Mouse (Mus musculus) NIH3T3 (cell line): ENCODE results near the gene Plekhg1.

Experiments
- DNase-seq: peaks from one replicate; pipeline ENCODE4 v3.0.0-alpha.2; 2012; ENCODE audit warnings: low read depth

Gene Plekhg1

DNA sequence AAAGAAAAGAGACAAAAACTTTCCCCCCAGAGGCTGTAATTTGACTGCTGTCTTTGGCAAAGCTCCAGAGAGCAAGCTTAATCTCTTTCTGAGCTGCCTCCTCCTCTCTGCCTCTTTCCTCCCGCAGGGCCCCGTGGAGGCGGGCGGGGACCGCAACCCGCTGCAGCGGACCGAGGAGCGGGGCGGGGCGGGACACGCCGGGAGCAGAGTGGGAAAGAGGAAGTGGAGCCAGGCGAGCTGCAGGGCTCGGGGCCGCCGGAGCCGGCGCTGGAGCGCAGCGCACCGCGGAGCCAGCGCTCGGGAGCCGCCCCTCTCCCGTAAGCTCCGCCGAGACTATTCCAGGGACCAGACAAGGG, at the start of gene Plekhg1:
Gene Plekhg1, plus strand, starts transcription at position 217 of the 356 bp plus-strand sequence.
- no peak for DNase-seq

- DNase-seq: no peak
Observed at GRCm38 (mm10) chr10:3692791-3693190, 47.4 kb upstream of the Plekhg1 start.

GRCm38 (mm10) chr10:3693699-3694280, 46.4 kb upstream of the Plekhg1 start:
- DNase-seq: no peak

GRCm38 (mm10) chr10:3695332-3695905, 44.7 kb upstream of the Plekhg1 start:
- no peak for DNase-seq

DNA sequence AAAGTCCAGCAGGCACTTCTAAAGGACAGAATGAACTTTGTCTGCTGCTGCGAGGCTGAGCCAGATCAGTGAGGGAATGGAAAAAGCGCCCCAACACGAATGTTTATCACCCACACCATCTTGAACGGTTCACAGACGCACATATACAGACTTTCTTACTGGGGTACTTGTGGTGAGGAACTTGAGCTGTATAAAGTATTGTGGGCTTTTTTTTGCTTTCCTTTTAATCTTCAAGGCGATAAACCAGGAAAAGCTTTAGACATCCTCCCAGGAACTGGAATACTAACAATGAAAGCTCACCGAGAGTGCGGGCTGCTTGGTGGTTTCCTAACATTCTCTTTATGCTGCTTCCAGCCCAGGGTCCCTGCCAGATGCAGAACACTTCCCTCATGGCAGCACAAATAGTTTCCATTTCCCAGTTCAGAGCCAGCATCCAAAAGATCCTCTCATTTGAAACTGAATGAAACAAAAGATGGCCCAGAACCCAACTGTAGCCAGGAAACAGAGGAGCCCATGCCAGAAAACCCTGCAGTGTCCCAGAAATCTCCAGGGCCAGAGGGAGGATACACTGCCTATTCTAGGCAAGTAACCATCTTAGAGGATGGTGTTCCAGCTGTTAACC, 43.3 kb upstream of the Plekhg1 start:
- no peak for DNase-seq

- DNase-seq: no peak
Observed at GRCm38 (mm10) chr10:3697500-3697899, 42.7 kb upstream of the Plekhg1 start.

DNA sequence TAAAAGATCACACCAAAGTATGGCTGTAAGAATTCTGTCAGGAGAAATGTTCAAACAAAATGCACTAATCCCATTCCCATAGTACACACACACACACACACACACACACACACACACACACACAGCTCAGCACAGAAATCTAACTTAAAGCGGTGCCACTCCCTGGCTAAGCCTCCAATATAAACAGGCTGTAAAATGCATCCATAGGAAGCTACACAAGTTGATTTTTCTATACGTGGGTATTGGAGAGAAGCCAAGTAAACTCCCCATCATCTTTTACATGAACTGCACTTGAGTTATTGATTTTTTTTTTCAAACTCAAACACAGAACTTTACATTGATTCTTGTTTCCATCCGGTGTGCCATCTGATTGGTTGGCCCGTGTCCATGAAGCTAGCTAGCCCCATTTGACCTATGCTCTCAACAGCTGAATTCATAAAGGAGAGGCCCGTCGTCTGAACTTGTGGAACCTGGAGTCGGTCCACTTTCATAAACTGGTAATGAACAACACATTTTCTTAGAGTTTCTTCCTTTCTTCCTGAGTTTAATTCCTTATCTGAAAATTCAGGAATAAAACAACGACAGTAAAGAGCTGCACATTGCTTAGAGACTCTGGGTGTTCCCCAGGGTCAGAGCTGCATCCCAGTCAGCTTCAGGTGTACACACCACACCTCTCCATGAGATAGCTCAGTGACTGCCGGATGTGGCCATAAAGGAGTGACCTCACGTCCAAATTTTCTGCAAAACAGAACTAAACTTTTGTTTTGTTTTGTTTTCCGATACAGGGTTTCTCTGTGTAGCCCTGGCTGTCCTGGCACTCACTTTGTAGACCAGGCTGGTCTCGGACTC, 39.7 kb upstream of the Plekhg1 start:
- no peak for DNase-seq

- no peak for DNase-seq
Observed at GRCm38 (mm10) chr10:3701832-3702231, 38.3 kb upstream of the Plekhg1 start.

GRCm38 (mm10) chr10:3702585-3702984, 37.6 kb upstream of the Plekhg1 start:
- no peak for DNase-seq

- DNase-seq: no peak
Observed at GRCm38 (mm10) chr10:3706231-3706630, 33.9 kb upstream of the Plekhg1 start.

DNA sequence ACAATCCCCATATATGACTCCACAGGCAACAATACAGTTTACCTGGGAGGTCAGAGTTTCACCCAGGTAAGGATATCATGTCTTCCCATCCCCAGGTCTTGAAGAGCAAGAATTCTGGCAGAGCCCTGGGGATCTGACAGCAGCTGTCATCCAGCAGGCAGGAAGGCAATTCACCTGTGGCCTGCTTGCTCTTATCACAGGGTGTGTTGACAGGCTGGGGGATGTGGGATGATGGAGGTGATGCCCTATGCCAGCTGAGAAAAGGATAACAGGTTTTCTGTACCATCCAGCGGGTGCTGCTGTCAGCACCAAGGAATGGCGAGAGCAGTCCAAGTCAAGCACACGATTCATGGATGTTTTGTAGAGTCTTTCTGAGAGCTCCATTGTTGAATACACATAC, 30.1 kb upstream of the Plekhg1 start:
- DNase-seq: no peak

DNA sequence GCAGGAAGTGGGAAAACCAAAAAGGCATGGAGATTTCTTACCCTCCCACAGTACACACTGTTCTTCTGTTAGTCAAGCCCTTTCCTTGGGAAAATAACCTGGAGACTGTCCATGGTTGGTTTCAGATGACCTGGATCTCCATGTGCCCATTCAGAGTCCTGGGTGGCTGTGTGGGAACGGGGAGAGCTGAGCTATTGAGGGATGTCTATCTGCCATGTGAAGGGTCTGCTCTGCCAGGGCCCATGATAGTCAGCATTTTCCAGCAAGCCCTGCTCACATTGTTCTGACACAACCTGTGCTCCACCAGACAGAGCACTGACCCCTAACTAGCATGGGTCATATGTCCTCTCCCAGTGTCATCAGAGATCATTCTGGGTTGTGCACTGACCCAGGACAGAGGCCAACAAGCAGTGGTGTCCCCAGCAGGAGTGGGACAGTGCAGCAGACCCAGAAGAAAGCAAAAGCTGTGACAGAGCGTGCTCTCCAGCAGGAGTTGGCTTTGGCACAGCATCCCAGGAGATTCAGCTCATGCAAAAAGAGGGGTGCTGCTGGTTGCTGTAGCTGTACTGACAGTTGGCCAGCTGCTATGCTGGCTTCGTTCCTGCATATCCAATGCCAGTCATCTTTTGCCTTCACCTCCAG, 24.7 kb upstream of the Plekhg1 start:
- no peak for DNase-seq

- no peak for DNase-seq
Observed at GRCm38 (mm10) chr10:3718021-3718865, 21.9 kb upstream of the Plekhg1 start.

DNA sequence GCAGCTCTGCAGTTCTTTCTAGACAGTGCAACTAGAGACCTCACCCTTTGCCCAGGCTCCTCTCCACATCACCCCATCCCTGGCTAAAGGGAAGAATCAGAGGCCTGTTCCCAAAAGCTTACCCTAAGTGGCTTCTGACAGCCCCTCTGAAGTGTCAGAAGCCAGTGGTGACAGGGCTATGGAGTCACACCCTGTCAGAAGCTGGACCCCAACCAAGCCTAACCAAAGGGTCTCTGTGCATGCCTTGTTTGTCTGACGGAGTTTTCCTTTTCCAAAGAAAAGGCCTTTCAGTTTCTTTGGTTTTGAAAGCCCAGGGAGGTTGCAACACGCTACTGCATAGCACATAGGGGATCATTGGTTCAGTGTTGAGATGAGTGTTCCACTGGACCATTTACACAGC, 19.9 kb upstream of the Plekhg1 start:
- DNase-seq: no peak

GRCm38 (mm10) chr10:3722339-3722738, 17.8 kb upstream of the Plekhg1 start:
- DNase-seq: no peak

GRCm38 (mm10) chr10:3724665-3725064, 15.5 kb upstream of the Plekhg1 start:
- no peak for DNase-seq

GRCm38 (mm10) chr10:3729666-3730065, 10.5 kb upstream of the Plekhg1 start:
- no peak for DNase-seq

- no peak for DNase-seq
Observed at GRCm38 (mm10) chr10:3730314-3730713, 9.8 kb upstream of the Plekhg1 start.

GRCm38 (mm10) chr10:3737034-3737433, 3.1 kb upstream of the Plekhg1 start:
- DNase-seq: no peak

GRCm38 (mm10) chr10:3740504-3741388, 582 bp downstream of the Plekhg1 start:
- peak; percentile 8 for DNase-seq
